Mouse (Mus musculus): ENCODE results near the gene Minos1.
A peak's percentile ranks its signal among the peaks of the same experiment; 100 is the strongest.

The Minos1 gene

GRCm38 (mm10) chr4:139095406-139095805 is 35.5 kb downstream of the Minos1 start:
- no peak for DNase-seq (ENCODE audit: low spot score in 2 of 2)

GRCm38 (mm10) chr4:139093196-139093530 is 37.8 kb downstream of the Minos1 start:
- DNase-seq (ENCODE audit: low spot score in 2 of 2): no peak

GRCm38 (mm10) chr4:139092356-139093195 is 38.3 kb downstream of the Minos1 start, which contains the start of gene Nbl1:
Gene Nbl1, minus strand, starts transcription at chr4:139092993.
- DNase-seq (ENCODE audit: low spot score in 2 of 2): peak; percentile 71 to 79

DNA sequence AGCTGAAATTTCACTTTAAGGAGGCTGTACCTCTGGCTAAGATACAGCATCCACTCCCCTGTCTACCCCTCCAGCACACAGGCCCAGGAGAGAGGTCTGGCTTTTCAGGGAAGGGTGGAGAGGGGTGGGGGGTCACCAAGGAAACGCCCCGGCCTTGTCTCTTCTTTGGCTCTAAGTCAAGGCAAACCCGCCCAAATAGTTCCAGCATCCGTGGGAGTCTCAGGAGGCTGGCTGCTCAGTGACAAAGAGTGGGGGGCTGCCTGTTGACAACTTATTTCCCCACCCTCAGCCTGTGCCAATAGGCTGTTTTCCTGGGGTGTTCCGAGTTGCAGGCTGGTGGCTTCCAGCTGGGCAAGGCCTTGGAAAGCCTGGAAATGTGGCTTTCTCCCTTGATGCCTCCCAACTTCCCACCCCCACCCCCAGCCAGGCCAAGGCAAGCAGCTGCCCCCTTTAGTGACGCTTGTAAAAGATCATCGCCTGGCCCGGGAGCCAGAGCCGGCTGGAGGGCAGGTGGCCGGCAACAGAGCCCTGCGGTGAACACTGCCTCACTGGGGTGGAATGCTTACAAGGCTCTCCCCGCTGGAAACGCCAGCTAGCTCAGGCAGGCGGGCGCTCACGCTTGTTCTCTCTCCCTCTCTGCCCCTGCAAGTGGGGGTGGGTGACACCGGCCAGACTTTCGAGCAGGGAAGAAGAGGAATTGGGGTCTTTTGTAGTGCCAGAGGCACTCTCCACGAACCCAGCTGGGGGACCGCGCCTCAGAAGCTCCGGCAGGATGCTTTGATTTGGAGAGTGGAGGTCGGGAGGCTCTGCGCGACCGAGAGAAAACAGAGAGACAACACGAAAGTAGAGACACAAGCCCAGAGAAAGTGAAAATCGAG is 39.2 kb downstream of the Minos1 start:
- no peak for DNase-seq (ENCODE audit: low spot score in 2 of 2)

DNA sequence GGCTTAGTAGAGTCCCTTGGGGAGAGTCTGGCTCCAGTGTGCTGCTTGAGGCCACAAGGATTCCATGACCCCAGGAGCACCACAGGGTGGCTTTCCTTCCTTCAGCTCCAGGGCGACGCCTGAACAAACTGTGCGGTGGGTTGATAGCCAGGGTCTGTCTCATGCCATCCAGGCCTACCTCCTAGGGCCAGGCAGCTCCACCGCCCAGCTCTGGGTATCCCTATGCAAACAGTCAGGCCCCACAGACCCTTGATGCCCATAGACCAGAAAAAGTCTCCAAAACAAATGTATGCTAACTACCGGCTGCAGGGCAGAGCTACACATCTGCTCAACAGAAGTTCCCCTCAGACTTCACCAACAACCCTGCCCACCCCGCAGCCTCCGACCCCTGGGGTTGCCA is 39.8 kb downstream of the Minos1 start:
- DNase-seq (ENCODE audit: low spot score in 2 of 2): no peak

- no peak for DNase-seq (ENCODE audit: low spot score in 2 of 2)
Measured at GRCm38 (mm10) chr4:139090303-139090940, 40.5 kb downstream of the Minos1 start.

GRCm38 (mm10) chr4:139088982-139089671 is 41.8 kb downstream of the Minos1 start:
- DNase-seq (ENCODE audit: low spot score in 2 of 2): no peak

GRCm38 (mm10) chr4:139086984-139087383 is 43.9 kb downstream of the Minos1 start:
- no peak for DNase-seq (ENCODE audit: low spot score in 2 of 2)

DNA sequence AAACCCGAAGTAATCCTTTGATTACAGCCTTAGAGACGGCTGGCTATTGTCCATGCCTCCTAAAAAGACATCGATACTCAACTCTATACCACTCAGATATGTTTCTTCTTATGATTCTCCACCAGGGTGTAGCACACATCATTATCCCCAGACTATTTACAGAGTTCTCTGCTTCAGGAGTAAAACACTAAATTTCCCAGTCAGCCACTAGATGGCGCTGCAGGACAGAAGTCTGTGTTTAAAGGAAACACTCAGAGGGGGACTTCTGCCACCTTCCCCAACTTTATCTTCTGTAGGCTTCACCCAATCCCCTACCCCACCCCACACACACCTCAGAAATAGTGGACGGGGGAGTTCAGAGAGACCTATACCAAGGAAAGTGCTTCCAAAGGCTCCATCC is 44.9 kb downstream of the Minos1 start:
- peak; percentile 76 to 89 for DNase-seq (ENCODE audit: low spot score in 2 of 2)

GRCm38 (mm10) chr4:139085337-139085736 is 45.6 kb downstream of the Minos1 start:
- DNase-seq (ENCODE audit: low spot score in 2 of 2): no peak

DNA sequence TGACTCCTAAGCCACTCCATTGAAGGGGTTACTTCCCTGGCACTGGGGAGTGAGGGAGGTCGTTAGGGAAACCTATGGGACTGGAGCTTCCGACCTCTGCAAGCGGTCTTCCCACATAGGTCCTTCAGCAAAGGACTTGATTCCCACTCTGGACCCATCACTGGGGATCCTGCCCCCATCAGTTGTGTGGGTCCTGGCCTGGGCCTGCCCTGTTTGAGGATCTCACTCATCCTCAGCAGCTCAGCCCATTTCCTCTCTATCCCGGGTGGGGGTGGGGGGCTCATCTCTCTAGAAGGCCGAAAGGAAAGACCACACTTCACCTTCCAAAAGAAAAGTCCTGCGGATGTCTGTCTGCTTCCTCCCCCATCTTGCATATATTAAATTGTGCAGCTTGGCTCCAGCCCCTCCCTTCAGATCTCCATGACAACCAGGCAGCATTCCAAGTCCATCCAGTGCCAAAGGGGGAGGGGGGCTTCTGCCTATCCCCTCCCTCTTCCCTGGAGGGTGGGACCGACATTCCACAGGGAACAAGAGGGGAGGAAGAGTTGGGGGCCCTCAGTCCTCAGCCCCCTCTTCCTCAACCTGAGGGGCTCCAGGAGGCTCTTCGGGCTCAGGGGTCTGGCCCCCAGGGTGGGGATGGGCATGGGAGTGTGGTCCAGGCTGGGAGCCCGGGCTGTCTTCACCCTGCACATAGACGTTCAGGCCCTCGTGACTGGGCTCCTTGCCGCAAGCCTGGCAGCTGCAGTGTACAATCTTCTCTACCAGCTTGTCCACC is 47.9 kb downstream of the Minos1 start:
- DNase-seq (ENCODE audit: low spot score in 2 of 2): no peak

GRCm38 (mm10) chr4:139081270-139081931 is 49.5 kb downstream of the Minos1 start:
- DNase-seq (ENCODE audit: low spot score in 2 of 2): no peak

DNA sequence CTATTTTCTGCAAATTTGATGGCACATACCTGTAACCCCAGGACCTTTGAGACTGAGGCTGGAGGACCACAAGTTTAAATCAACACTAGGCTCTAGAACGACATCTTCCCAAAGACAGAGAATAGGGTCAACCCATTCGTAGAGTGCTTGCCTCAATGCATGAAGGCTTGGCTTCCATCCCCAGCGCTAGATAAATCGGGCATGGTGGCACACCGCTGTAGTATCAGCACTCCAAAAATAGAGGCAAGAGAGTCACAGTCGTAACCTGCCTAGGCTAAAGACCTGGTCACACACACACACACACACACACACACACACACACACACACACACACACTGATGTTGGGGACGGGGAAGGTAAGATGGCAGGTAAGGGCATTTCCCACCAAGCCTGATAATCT is 50.7 kb downstream of the Minos1 start:
- no peak for DNase-seq (ENCODE audit: low spot score in 2 of 2)

DNA sequence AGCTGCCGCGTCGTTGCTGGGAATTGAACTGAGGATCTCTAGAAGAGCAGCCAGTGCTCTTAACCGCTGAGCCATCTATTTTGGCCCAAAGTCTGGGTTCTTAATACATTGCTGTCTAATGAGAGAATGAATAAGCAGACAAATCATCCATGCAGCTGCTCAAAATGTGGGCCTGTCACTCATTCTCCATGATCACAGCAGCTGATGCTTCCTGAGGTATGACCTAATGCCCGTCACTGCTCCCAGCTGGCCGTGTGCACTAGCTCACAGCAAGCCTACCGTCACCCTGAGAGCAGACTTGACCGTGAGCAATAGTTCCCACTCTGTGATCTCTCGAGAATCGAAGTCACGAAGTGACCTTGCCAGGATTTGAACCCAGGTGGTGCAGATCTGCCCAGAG is 51.5 kb downstream of the Minos1 start:
- DNase-seq (ENCODE audit: low spot score in 2 of 2): no peak

DNA sequence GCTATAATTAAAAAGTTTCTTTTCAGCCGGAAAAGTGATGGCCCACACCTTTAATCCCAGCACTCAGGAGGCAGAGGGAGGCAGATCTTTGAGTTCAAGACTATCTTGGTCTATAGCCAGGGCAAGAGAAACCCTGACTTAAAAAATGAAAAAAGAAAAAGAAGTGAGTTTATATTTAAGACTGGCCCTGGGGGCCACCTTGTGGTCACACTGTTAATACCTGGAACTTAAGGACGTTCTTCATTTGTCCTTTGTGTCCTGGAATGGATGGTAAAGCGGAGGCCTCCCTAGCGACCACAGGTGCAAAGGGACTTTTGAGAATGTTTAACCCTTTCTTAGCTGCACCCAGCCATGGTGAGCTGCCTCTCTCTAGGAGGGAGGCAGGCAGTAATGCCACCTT is 52.2 kb downstream of the Minos1 start:
- DNase-seq (ENCODE audit: low spot score in 2 of 2): no peak

DNA sequence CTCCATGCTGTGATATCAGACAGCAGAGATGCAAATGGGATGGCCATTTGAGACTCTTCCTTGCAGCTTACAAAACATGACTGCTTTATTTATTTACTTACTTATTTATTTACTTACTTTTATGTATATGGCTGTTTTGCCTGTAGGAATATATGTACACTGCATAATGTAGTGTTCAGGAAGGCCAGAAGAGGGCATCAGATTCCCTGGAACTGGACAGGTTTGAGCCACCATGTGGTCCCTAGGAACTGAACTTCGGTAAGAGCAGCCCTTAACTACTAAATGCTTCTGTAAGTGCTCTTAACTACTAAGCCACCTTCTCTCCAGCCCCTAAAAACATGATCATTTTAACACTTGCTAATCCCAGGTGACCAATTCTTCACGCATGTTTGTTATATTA is 52.6 kb downstream of the Minos1 start:
- no peak for DNase-seq (ENCODE audit: low spot score in 2 of 2)

DNA sequence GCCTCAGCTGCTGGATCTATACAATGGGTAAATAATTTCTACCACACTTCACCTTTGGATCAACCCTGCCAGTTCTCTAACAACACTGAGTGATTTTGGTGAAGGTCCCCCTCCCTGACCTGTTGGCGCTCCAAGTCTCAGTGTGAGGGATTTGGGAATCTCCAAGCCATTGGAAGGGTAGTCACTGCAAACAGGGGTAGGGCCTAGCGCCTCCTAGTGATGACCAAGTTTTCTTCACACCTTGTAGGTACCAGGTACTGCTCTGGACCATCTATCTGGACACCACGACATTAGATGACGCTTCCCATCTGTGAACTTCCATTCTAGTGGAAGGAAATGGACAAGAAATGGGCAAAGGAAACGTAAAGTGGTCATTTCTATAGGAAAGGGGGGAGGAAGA is 55.0 kb downstream of the Minos1 start:
- DNase-seq (ENCODE audit: low spot score in 2 of 2): no peak

- DNase-seq (ENCODE audit: low spot score in 2 of 2): no peak
Measured at GRCm38 (mm10) chr4:139075041-139075711, 55.7 kb downstream of the Minos1 start, which contains the start of gene Htr6. Gene Htr6, minus strand, starts transcription at chr4:139075570.

DNA sequence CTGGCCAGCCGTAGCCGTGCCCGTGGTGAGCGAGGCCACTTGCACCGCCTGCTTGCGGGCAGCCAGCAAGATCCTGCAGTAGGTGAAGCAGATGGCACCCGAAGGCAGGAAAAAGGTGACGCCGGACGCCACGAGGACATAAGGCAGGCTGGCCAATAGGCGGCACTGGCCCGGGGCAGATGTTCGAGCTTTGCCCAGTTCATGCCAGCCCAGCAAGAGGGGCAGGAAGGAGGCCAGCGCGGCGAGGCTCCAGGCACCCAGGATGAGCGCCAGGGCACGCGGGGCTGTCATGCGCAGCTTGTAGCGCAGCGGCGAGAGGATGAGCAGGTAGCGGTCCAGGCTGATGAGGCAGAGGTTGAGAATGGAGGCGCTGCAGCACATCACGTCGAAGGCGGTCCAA is 56.9 kb downstream of the Minos1 start:
- no peak for DNase-seq (ENCODE audit: low spot score in 2 of 2)

- no peak for DNase-seq (ENCODE audit: low spot score in 2 of 2)
Measured at GRCm38 (mm10) chr4:139068287-139068686, 62.6 kb downstream of the Minos1 start.

Data from urinary bladder, postnatal 4 days (tissue).